Mouse (Mus musculus) MEL (cell line): ENCODE measurements at regions not wholly inside any gene's neighbourhood (a gene's known extent, or its start where the extent isn't known, plus 50 kb on each side); places are given as distances from the start of the nearest gene placed in this dataset.

ENCODE experiments used
- CTCF ChIP-seq, 3 experiments: IDR thresholded peaks in 2 of 3; conservative IDR thresholded peaks in 1 of 3; 2 replicates each; pipeline ENCODE4 v1.5.1; 2011 to 2012; ENCODE audit warnings: low read length in 3 of 3, low read depth in 2 of 3, mild to moderate bottlenecking in 2 of 3, improper control_type of control experiment in 1 of 3, inconsistent platforms in 1 of 3, mixed read lengths in 1 of 3, moderate library complexity in 1 of 3; ENCODE audit not compliant: control insufficient read depth in 1 of 3, insufficient read depth in 1 of 3, poor library complexity in 1 of 3, severe bottlenecking in 1 of 3
- ETS1 ChIP-seq: IDR thresholded peaks from 2 replicates; pipeline ENCODE4 v1.6.1; 2012; ENCODE audit warnings: low read depth, mild to moderate bottlenecking, inconsistent platforms, low read length, improper control_type of control experiment, moderate library complexity
- NRF1 ChIP-seq: IDR thresholded peaks from 2 replicates; pipeline ENCODE4 v1.6.1; 2014; ENCODE audit warnings: low read depth, mild to moderate bottlenecking, inconsistent platforms, low read length, improper control_type of control experiment, moderate library complexity; ENCODE audit not compliant: poor library complexity, insufficient read depth, severe bottlenecking
- POLR2A ChIP-seq, 2 experiments: IDR thresholded peaks; 2 replicates each; pipeline ENCODE4 v1.6.1; 2011 to 2012; ENCODE audit warnings: low read length in 2 of 2, mild to moderate bottlenecking in 2 of 2, control low read depth in 1 of 2, improper control_type of control experiment in 1 of 2, low read depth in 1 of 2, moderate library complexity in 1 of 2; ENCODE audit not compliant: control insufficient read depth in 1 of 2, insufficient read depth in 1 of 2, poor library complexity in 1 of 2
- SMC3 ChIP-seq: IDR thresholded peaks from 2 replicates; pipeline ENCODE4 v1.6.1; 2011; ENCODE audit warnings: low read depth, low read length, improper control_type of control experiment
- TAL1 ChIP-seq: IDR thresholded peaks from 2 replicates; pipeline ENCODE4 v1.6.1; 2012; ENCODE audit warnings: mild to moderate bottlenecking, inconsistent platforms, low read length, moderate library complexity, mixed read lengths
- UBTF ChIP-seq: IDR thresholded peaks from 2 replicates; pipeline ENCODE4 v1.6.1; 2012; ENCODE audit warnings: low read depth, mild to moderate bottlenecking, inconsistent platforms, low read length, improper control_type of control experiment, moderate library complexity, borderline replicate concordance; ENCODE audit not compliant: insufficient read depth
- ZC3H11A ChIP-seq: IDR thresholded peaks from 2 replicates; pipeline ENCODE4 v1.6.1; 2012; ENCODE audit warnings: low read depth, mild to moderate bottlenecking, inconsistent platforms, low read length, improper control_type of control experiment
- ZKSCAN1 ChIP-seq: IDR thresholded peaks from 2 replicates; pipeline ENCODE4 v1.6.1; 2012; ENCODE audit warnings: low read depth, mild to moderate bottlenecking, inconsistent platforms, low read length, improper control_type of control experiment, moderate library complexity
- ZMIZ1 ChIP-seq: IDR thresholded peaks from 2 replicates; pipeline ENCODE4 v1.6.1; 2012; ENCODE audit warnings: low read depth, mild to moderate bottlenecking, inconsistent platforms, low read length, improper control_type of control experiment, moderate library complexity

- TF ChIP-seq ETS1 (no peak), UBTF (no peak), TAL1 (no peak), ZMIZ1 (no peak), ZKSCAN1 (no peak), POLR2A (IDR thresholded peaks at IDR 0.05; ENCODE audit: control insufficient read depth in 1 of 2, insufficient read depth in 1 of 2, low read depth in 1 of 2, low read length in 2 of 2, poor library complexity in 1 of 2) (no peak), SMC3 (no peak), CTCF (IDR thresholded peaks at IDR 0.05 in 2 of 3, conservative IDR thresholded peaks at IDR 0.05 in 1 of 3; ENCODE audit: control insufficient read depth in 1 of 3, insufficient read depth in 1 of 3, low read depth in 2 of 3, low read length in 3 of 3, poor library complexity in 1 of 3, severe bottlenecking in 1 of 3) (no peak), NRF1 (no peak), ZC3H11A (no peak)
These were observed 60.8 kb upstream of the 6030498E09Rik start for GRCm38 (mm10) chrX:38711442-38712258.
